Mouse (Mus musculus): ENCODE measurements at regions not wholly inside any gene's neighbourhood (a gene's known extent, or its start where the extent isn't known, plus 50 kb on each side); places are given as distances from the start of the nearest gene placed in this dataset.

DNA sequence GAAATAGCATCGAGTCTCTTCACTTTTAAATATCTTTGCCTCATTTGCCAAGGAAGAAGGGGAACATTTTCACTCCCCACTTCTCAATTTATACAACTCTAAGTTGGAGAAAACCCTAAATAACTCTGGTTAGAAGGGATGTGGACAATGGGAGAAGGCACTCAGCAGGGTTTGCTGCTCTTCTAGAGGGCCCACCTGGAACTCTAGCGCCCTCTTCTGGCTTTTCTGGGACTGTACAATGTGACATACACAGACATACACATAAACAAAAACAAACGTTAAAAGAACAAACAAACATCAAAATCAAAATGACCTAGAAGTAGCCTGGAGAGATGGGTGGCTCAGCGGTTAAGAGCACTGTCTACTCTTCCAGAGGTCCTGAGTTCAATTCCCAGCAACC lies 103.0 kb downstream of the Tpra1 start:
- DNase-seq (ENCODE audit: low spot score in 2 of 2), result no peak

DNA sequence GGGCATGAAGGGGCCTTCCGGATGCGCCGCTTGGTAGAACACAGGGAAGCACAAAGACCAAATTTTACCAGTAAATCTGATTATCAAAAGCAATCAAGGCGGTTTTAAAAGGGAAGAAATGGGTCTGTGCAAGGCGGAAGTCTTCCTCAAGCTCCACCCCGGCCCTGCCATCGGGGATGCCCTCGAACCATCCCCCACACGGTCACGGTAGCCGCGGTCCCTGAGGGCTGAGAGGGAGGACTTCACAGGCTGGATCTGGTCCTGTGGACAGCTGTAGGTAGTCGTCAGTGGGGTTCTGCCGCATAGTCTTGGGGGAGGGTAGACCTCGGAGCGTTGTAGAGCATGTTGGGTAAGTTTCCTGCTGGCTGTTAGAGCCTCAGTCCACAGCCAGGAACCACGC lies 104.9 kb downstream of the Tpra1 start:
- no peak for DNase-seq (ENCODE audit: low spot score in 2 of 2)

DNA sequence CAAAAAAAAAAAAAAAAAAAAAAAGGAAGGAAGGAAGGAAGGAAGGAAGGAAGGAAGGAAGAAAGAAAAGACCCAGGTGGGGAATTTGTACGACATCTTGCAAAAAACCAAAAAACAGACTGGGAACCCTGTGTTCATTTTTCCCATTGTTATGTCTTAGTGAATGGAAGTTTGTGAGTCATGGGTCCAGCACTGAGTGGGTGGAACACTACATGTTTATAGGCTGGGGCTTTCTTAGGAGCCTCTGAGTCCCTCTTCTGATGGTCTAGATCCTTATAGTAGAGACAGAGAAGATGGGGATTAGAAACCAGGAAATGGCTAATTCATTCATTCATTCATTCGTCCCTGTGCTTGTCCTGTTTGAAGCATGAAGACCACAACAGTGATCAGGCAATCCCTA lies 105.5 kb downstream of the Tpra1 start:
- DNase-seq (ENCODE audit: low spot score in 2 of 2), result no peak

DNA sequence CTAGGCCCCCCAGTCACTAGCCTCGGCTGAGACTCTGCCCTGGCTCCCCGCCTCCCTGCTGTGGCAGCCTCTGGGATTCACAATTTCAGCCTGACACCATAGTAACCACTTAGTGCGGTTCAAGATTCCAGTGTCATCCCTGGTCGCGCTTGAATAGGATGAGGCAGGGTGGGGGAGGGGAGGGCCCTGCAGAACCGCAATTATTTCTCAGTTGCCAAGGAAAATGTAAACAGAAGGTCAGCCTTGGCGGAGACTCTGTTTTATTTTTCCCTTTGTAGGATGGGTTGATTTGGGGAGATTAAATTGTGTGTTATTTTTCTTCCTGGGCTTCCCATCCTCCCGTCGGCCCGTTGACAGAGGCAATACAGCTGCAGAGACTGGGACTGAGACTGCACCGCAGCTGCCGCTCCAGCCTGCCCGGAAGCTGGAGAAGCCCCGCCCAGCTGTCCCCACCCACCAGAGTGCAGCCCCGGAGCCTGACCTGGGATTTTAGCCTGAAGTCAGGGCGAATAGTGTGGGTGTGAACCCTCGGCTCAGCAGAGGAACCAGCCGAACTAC lies 106.6 kb downstream of the Tpra1 start:
- DNase-seq (ENCODE audit: low spot score in 2 of 2), result no peak

DNA sequence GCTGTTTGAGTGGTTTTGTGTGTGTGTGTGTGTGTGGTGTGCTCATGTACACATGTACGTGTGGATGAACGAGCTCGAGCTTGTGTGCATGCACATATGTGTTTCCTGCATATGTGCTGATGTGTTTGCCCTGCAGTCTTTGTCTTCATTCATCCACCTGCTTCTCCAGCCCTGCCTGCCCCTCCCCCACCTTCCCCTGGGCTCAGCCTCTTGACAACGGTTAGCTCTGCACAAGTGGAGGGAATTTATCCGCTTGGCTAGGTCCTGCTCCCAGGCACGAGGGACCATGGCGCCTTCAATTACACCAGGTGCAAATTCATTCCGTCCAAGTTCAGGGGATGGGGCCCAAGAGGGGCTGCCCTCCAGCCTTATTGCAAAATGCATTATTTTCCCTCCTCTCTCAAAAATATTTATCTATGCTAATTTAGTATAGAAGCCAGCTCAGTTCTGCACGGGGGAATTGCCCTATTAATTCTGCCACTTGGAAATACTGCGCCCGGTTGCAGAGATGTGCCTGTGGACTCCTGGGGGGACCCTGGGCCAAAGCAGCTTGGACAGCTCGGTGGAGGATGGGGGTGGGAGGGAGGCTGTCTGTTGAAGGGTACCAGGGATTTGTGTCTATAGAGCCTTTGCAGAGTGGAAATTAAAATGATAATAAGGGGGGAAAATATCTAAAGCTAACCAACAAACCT lies 111.1 kb downstream of the Tpra1 start:
- DNase-seq (ENCODE audit: low spot score in 2 of 2), result no peak

DNA sequence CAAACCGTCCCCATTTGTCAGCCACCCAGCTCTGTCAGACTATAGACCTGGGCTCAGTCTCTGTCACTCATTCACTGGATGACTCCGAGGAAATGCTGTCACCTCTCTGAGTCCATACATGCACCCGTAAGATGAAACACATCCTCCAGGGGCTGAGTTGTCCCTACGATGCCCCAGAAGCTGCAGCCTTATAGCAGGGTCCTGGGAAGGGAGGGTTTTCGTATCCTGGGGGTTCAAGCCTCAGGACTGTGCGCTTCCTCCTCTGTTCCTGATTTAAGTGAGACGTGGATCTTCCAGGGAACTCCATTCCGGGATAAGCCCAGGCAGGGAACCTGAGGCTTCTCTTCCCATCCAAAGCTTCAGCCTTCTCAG lies 111.6 kb downstream of the Tpra1 start:
- DNase-seq (ENCODE audit: low spot score in 2 of 2), result no peak

DNA sequence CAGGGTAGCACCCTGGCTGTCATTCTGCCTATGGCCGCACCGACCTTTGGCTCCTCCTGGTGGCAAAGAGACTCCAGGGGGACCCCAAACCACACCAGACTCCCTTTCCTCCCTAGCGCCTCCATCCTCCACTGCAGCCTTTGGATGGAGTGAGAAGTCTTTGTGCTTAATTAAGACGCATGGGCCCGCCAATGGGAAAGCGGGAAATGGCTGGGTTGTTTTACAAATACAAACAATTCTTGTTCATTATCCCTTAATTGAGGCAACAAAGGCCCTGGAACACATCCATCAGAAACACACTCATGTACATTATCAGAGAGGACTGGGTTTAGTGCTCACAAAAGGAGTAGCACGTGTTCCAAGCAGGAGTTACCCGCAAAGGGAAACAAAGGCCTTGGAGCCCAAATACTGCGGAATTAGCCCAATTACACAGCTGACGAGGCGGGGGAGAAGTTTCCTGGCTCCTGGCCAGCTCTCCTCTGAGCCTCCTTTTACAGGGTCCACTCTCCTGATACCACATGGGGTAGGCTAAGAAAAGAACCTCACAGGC lies 122.1 kb downstream of the Tpra1 start:
- no peak for DNase-seq (ENCODE audit: low spot score in 2 of 2)

- no peak for DNase-seq (ENCODE audit: low spot score in 2 of 2)
These were observed 131.6 kb downstream of the Tpra1 start for GRCm38 (mm10) chr6:89033433-89034298.

DNA sequence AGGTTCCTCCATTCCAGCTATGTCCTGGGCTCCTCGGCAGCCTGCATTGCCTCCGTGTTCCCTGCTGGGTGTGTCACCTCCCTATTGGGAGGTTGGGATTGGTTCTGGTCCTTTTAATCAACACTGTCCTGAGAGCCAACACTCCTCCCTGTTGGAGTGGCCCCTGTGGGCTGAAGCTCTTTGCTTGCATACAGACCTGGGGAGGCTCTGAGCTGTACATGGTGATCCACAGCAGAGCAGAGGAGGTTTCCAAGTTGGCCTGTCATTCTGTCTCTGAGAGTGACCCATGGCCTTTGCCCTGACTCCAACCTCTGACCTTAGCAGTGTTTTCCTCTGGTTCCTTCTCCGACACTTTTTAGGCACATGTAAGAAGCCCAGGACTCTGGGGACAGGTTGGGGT lies 132.4 kb downstream of the Tpra1 start:
- no peak for DNase-seq (ENCODE audit: low spot score in 2 of 2)

DNA sequence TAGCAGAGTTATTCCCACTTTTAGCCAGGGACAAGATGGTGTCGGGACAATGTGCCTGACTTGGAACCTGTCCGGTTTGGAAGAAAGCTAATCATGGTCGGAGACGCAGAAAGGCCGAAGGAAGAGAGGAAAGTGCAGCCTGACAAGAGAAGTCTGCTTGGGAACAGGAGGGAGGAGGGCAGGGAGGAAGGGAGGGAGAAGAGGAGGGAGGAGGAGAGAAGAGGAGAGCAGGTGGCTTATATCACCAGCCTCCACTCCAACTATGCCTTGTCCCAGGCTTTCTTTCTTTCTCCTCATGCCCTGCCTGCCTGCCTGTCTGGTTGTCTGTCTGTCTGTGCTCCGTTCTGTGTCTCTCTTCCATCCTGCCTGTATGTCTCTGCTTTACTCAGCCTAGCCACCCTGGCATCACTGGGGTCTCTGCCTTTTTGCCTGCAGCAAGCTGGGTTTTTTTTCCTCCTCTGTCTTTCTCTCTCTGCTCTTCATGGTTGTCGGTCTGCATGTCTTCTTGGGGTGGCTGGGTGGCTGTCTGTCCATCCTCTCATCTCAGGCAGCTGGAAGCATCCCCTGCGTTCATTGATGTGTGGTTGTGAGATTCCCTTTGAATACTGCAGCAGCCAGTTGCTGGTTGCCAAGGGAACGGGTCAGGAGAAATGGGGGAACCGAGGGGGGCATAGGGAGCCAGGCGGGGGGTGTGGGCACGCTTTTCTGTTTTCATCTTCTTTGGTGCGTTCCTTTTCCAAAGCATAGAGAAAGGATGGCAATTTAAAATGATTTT lies 133.2 kb downstream of the Tpra1 start:
- DNase-seq (ENCODE audit: low spot score in 2 of 2), result no peak

- DNase-seq (ENCODE audit: low spot score in 2 of 2), result no peak
These were observed 133.7 kb downstream of the Tpra1 start for GRCm38 (mm10) chr6:89035836-89036156.

DNA sequence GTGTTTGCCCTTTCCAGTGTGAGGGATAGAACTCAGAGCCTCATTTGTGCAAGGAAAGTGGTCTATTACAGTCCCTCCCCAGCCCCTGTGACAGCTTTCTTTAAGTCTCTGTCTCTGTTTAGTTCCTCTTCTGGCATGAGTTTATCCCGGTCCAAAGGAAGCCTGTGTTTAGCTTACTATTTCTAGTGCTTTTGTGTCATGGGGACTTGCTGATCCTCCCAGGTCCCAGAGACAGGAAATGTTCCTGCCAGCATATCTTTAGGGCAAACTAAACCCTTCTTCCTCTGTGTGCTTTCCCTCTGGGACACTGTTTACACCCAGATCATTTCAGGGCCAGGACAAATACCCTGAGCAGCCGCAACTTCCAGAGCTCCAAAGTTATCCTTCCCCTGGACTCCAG lies 135.3 kb downstream of the Tpra1 start:
- DNase-seq (ENCODE audit: low spot score in 2 of 2), result no peak

- DNase-seq (ENCODE audit: low spot score in 2 of 2), result no peak
These were observed 135.8 kb downstream of the Tpra1 start for GRCm38 (mm10) chr6:89037901-89038300.

GRCm38 (mm10) chr6:89040919-89041318 lies 138.9 kb downstream of the Tpra1 start:
- no peak for DNase-seq (ENCODE audit: low spot score in 2 of 2)

DNA sequence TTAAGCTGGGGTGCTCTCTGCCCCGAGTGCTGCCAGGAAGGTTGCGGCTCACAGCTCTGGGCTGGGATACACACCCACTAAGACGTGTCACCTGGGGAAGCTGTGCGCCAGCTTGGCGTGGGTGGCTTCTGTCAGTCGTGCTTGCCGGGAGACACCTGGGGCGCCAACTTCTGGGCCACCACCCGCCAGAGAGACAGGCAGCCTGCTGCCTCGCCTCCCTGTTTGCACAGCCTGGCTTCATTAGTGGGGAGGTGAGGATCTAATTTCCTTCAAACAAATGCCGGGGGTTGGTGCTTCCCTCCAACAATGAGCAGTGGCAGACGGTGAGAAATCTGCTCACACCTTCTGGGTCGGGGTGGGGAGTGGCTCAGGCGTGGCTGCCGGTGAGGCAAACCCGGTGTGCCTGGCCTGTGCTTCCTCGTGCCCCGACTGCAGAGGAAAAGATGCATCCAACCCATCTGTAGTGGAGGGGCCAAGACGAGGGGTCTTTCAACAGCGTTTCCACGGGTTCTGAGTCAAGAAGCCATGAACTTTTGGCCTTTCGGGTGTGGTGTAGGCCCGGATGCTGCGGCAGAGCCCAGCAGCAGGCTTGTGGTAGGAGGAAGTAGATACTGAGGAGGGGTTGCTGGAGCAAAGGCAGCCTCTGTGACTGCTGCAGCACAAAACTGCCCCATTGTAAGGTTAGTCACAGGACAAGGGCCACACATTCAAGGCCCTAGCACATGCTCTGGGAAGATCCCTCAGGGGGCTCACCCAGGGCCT lies 140.6 kb downstream of the Tpra1 start:
- DNase-seq (ENCODE audit: low spot score in 2 of 2), result no peak

DNA sequence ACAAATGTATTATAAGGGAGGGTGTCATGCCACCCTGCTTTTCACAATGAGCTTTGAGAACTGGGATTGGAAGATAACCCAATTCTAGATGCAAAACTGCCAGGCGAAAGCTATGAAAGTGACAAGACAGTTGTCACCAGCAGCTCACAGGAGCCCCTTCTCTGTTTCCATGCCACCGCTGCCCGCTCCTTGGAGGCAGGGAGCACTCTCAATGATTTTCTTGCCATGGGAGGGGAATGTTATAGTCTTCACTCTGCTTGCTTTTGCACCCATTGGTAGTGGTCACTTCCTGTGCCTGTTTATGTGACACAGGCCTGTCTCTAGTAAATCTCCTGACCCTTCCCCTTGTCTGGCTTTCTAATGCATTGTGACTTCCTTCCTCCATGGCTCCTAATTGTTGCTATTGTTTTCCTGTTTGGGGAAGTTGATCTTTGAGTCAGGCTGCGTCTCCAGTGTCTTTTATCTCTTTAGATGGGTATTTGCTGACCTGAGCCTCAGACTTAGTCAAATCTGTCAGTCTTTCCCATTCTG lies 143.4 kb downstream of the Tpra1 start:
- DNase-seq (ENCODE audit: low spot score in 2 of 2), result no peak

DNA sequence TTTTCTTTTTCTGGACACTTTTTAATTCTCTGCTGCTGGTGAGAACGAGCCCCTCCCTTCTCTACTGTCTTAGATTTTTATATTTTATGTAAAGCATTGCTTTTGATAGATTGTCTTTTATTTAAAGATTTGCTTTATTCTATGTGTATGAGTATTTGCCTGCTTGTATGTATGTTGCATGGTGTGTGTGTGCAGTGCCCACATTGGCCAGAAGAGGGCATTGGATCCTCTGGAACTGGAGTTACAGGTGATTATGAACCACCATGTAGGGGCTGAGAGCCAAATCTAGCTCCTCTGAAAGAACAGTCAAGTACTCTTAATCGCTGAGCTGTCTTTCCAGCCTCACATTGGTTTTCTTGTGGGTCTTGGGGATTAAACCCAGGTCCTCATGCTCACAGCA lies 144.4 kb downstream of the Tpra1 start:
- no peak for DNase-seq (ENCODE audit: low spot score in 2 of 2)

GRCm38 (mm10) chr6:89047629-89048332 lies 145.7 kb downstream of the Tpra1 start:
- DNase-seq (ENCODE audit: low spot score in 2 of 2), result no peak

GRCm38 (mm10) chr6:89049290-89049689 lies 147.2 kb downstream of the Tpra1 start:
- no peak for DNase-seq (ENCODE audit: low spot score in 2 of 2)

Data from adrenal gland, postnatal 4 days (tissue).